Mouse (Mus musculus): ENCODE data around the gene Ppcdc. TPM values are rescaled to one million over a fixed set of nuclear protein-coding genes. Genes with fewer than 3 reads are reported as not detected.

Gene Ppcdc
- polyA plus RNA-seq, 1 experiment from 2014 or later = 35.2 TPM

- in situ Hi-C loops (cut with MboI; ENCODE audit: low pct_unique_long_range_greater_than_20kb) = no loop called here
- POLR2A ChIA-PET = no interaction called here
- no peak for DNase-seq (ENCODE audit: low read depth, low spot score)
- no peak for ATAC-seq
- no peak for TF ChIP-seq CTCF (IDR thresholded peaks at IDR 0.05)
- no peaks in the 10 kb centered on the region for H3K27me3 ChIP-seq
- CTCF ChIA-PET = interaction anchor here (1.0 kb wide), 1 partner anchor 7 kb away, joined by 3 read pairs; no protein-coding TSS in a partner anchor
These were observed 20.2 kb downstream of the Ppcdc start for GRCm38 (mm10) chr9:57419521-57420267.

- ATAC-seq (no peak), DNase-seq (ENCODE audit: low read depth, low spot score) (no peak)
- TF ChIP-seq CTCF (IDR thresholded peaks at IDR 0.05) = no peak
- no peaks in the 10 kb centered on the region for H3K27me3 ChIP-seq
- ChIA-PET POLR2A (no interaction called here), CTCF (no interaction called here)
- in situ Hi-C loops (cut with MboI; ENCODE audit: low pct_unique_long_range_greater_than_20kb) = no loop called here
These were observed 22.6 kb downstream of the Ppcdc start for GRCm38 (mm10) chr9:57417341-57417740.

GRCm38 (mm10) chr9:57407120-57407905 is 32.6 kb downstream of the Ppcdc start:
- DNase-seq (ENCODE audit: low read depth, low spot score) = no peak
- TF ChIP-seq CTCF (IDR thresholded peaks at IDR 0.05) = no peak
- in situ Hi-C loops (cut with MboI; ENCODE audit: low pct_unique_long_range_greater_than_20kb) = no loop called here
- H3K27me3 ChIP-seq = no peaks in the 10 kb centered on the region
- ATAC-seq = no peak
- CTCF ChIA-PET = interaction anchor here (1.2 kb wide), 1 partner anchor 9 kb away, joined by 3 read pairs; no protein-coding TSS in a partner anchor
- POLR2A ChIA-PET = no interaction called here

- no peak for DNase-seq (ENCODE audit: low read depth, low spot score)
- in situ Hi-C loops (cut with MboI; ENCODE audit: low pct_unique_long_range_greater_than_20kb) = no loop called here
- CTCF ChIA-PET = interaction anchor here (1.2 kb wide), 1 partner anchor 10 kb away, joined by 3 read pairs; no protein-coding TSS in a partner anchor
- POLR2A ChIA-PET = no interaction called here
- no peaks in the 10 kb centered on the region for H3K27me3 ChIP-seq
- no peak for ATAC-seq
- no peak for TF ChIP-seq CTCF (IDR thresholded peaks at IDR 0.05)
These were observed 33.5 kb downstream of the Ppcdc start for GRCm38 (mm10) chr9:57406395-57406794.

GRCm38 (mm10) chr9:57404036-57404435 is 35.9 kb downstream of the Ppcdc start:
- no peaks in the 10 kb centered on the region for H3K27me3 ChIP-seq
- no peak for ATAC-seq
- ChIA-PET POLR2A (no interaction called here), CTCF (no interaction called here)
- in situ Hi-C loops (cut with MboI; ENCODE audit: low pct_unique_long_range_greater_than_20kb) = no loop called here
- no peak for DNase-seq (ENCODE audit: low read depth, low spot score)
- TF ChIP-seq CTCF (IDR thresholded peaks at IDR 0.05) = no peak

GRCm38 (mm10) chr9:57402318-57403251 is 37.3 kb downstream of the Ppcdc start:
- in situ Hi-C loops (cut with MboI; ENCODE audit: low pct_unique_long_range_greater_than_20kb) = no loop called here
- CTCF ChIA-PET = no interaction called here
- no peaks in the 10 kb centered on the region for H3K27me3 ChIP-seq
- TF ChIP-seq CTCF (IDR thresholded peaks at IDR 0.05) = no peak
- DNase-seq (ENCODE audit: low read depth, low spot score) (no peak), ATAC-seq (no peak)
- POLR2A ChIA-PET = interaction anchor here (1.1 kb wide), 1 partner anchor 13 kb away, joined by 3 read pairs; no protein-coding TSS in a partner anchor

GRCm38 (mm10) chr9:57398773-57399172 is 41.2 kb downstream of the Ppcdc start:
- no peak for TF ChIP-seq CTCF (IDR thresholded peaks at IDR 0.05)
- ChIA-PET CTCF (interaction anchor here (1.3 kb wide), 1 partner anchor 17 kb away, joined by 3 read pairs; no protein-coding TSS in a partner anchor), POLR2A (no interaction called here)
- H3K27me3 ChIP-seq = no peaks in the 10 kb centered on the region
- in situ Hi-C loops (cut with MboI; ENCODE audit: low pct_unique_long_range_greater_than_20kb) = no loop called here
- ATAC-seq (no peak), DNase-seq (ENCODE audit: low read depth, low spot score) (no peak)

GRCm38 (mm10) chr9:57392892-57393291 is 47.0 kb downstream of the Ppcdc start:
- ATAC-seq = no peak
- in situ Hi-C loops (cut with MboI; ENCODE audit: low pct_unique_long_range_greater_than_20kb) = no loop called here
- no peak for DNase-seq (ENCODE audit: low read depth, low spot score)
- POLR2A ChIA-PET = no interaction called here
- TF ChIP-seq CTCF (IDR thresholded peaks at IDR 0.05) = no peak
- no peaks in the 10 kb centered on the region for H3K27me3 ChIP-seq
- CTCF ChIA-PET = no interaction called here

- H3K27me3 ChIP-seq = no peaks in the 10 kb centered on the region
- DNase-seq (ENCODE audit: low read depth, low spot score) = no peak
- in situ Hi-C loops (cut with MboI; ENCODE audit: low pct_unique_long_range_greater_than_20kb) = no loop called here
- CTCF ChIA-PET = no interaction called here
- ATAC-seq = no peak
- POLR2A ChIA-PET = no interaction called here
- TF ChIP-seq CTCF (IDR thresholded peaks at IDR 0.05) = no peak
These were observed 49.1 kb downstream of the Ppcdc start for GRCm38 (mm10) chr9:57390869-57391268.

- TF ChIP-seq CTCF (IDR thresholded peaks at IDR 0.05) = no peak
- ATAC-seq (no peak), DNase-seq (ENCODE audit: low read depth, low spot score) (no peak)
- POLR2A ChIA-PET = interaction anchor here (0.7 kb wide), 2 partner anchors 34 to 288 kb away, joined by 3 to 6 read pairs; no protein-coding TSS in a partner anchor
- H3K27me3 ChIP-seq = no peaks in the 10 kb centered on the region
- in situ Hi-C loops (cut with MboI; ENCODE audit: low pct_unique_long_range_greater_than_20kb) = loop anchor here (5.0 kb wide), 1 partner anchor 38 kb away; no protein-coding TSS in a partner anchor
- CTCF ChIA-PET = no interaction called here
These were observed 50.8 kb downstream of the Ppcdc start for GRCm38 (mm10) chr9:57389131-57389530.

All from Patski (cell line).